Mouse (Mus musculus): Measurements from ENCODE around the gene Dnm1. TPM values are rescaled to one million over a fixed set of nuclear protein-coding genes. Genes with fewer than 3 reads are reported as not detected.
A peak's percentile ranks its signal among the peaks of the same experiment; 100 is the strongest.

Dnm1 gene
- 10.1 and 11.6 TPM in 2 replicates for polyA plus RNA-seq (2014; fragmentation: Nextera tagmentation; extraction: Ambion mirVana)

GRCm38 (mm10) chr2:32353007-32353542, at the start of gene Dnm1:
TSS of gene Dnm1 (minus strand) at chr2:32353338.
- H3K27me3 ChIP-seq (ENCODE audit: control insufficient read depth, insufficient read depth, low read length): peaks cover 21% of the 10 kb centered on the region
- H3K9me3 ChIP-seq (replicated peaks; ENCODE audit: control insufficient read depth, low read length): no peaks in the 10 kb centered on the region
- no peaks in the 10 kb centered on the region for H3K36me3 ChIP-seq (ENCODE audit: control insufficient read depth, insufficient read depth, low read length)
- H3K4me2 ChIP-seq: peak within 1 kb of the TSS; percentile 99
- under 1% methylated on average over 62 of the region's 63 CpGs for WGBS (ENCODE audit: insufficient replicate concordance)
- peak within 1 kb of the TSS; percentile 62 for H3K9ac ChIP-seq (ENCODE audit: low read depth, low read length)
- peak within 1 kb of the TSS; percentile 60 for H3K4me3 ChIP-seq (ENCODE audit: low read depth, low read length)
- peaks cover 24% of the 10 kb centered on the region for H3K4me1 ChIP-seq (ENCODE audit: control insufficient read depth, insufficient read depth, low read length)
- no peak within 1 kb of the TSS for H3K27ac ChIP-seq (ENCODE audit: low read depth, low read length)
- ATAC-seq (replicated peaks; ENCODE audit: insufficient number of reproducible peaks, low FRiP score, low TSS enrichment): 0 out of 2 replicates have a peak, but pooled peaks have one; percentile 51

GRCm38 (mm10) chr2:32396695-32397094, 43.6 kb upstream of the Dnm1 start:
- H3K27me3 ChIP-seq (ENCODE audit: control insufficient read depth, insufficient read depth, low read length): no peaks in the 10 kb centered on the region
- H3K4me2 ChIP-seq: peak overlapping the region; percentile 95
- H3K4me3 ChIP-seq (ENCODE audit: low read depth, low read length): peak overlapping the region; percentile 95
- peak overlapping the region; percentile 89 for H3K27ac ChIP-seq (ENCODE audit: low read depth, low read length)
- peaks cover 15% of the 10 kb centered on the region for H3K4me1 ChIP-seq (ENCODE audit: control insufficient read depth, insufficient read depth, low read length)
- no peaks in the 10 kb centered on the region for H3K9me3 ChIP-seq (replicated peaks; ENCODE audit: control insufficient read depth, low read length)
- peak overlapping the region; percentile 86 for H3K9ac ChIP-seq (ENCODE audit: low read depth, low read length)
- no peak for ATAC-seq (replicated peaks; ENCODE audit: insufficient number of reproducible peaks, low FRiP score, low TSS enrichment)
- 1% methylated on average over 15 of the region's 15 CpGs for WGBS (ENCODE audit: insufficient replicate concordance)
- H3K36me3 ChIP-seq (ENCODE audit: control insufficient read depth, insufficient read depth, low read length): peaks cover 9% of the 10 kb centered on the region

GRCm38 (mm10) chr2:32395946-32396621, 42.9 kb upstream of the Dnm1 start:
- Histone ChIP-seq H3K27me3 (ENCODE audit: control insufficient read depth, insufficient read depth, low read length) (no peaks in the 10 kb centered on the region), H3K4me2 (peak overlapping the region; percentile 95), H3K4me3 (ENCODE audit: low read depth, low read length) (peak overlapping the region; percentile 95), H3K4me1 (ENCODE audit: control insufficient read depth, insufficient read depth, low read length) (peaks cover 15% of the 10 kb centered on the region), H3K27ac (ENCODE audit: low read depth, low read length) (peak overlapping the region; percentile 89), H3K9me3 (replicated peaks; ENCODE audit: control insufficient read depth, low read length) (no peaks in the 10 kb centered on the region), H3K9ac (ENCODE audit: low read depth, low read length) (peak overlapping the region; percentile 86), H3K36me3 (ENCODE audit: control insufficient read depth, insufficient read depth, low read length) (peaks cover 9% of the 10 kb centered on the region)
- under 1% methylated on average over 59 of the region's 59 CpGs for WGBS (ENCODE audit: insufficient replicate concordance)
- peak; percentile 86 for ATAC-seq (replicated peaks; ENCODE audit: insufficient number of reproducible peaks, low FRiP score, low TSS enrichment)

GRCm38 (mm10) chr2:32395484-32395945, 42.4 kb upstream of the Dnm1 start, which contains the start of gene Ptges2:
TSS of gene Ptges2 (plus strand) at chr2:32395896.
- Histone ChIP-seq H3K9ac (ENCODE audit: low read depth, low read length) (peak within 1 kb of the TSS; percentile 86), H3K4me2 (peak within 1 kb of the TSS; percentile 95), H3K27me3 (ENCODE audit: control insufficient read depth, insufficient read depth, low read length) (no peaks in the 10 kb centered on the region), H3K4me1 (ENCODE audit: control insufficient read depth, insufficient read depth, low read length) (peaks cover 15% of the 10 kb centered on the region), H3K36me3 (ENCODE audit: control insufficient read depth, insufficient read depth, low read length) (peaks cover 9% of the 10 kb centered on the region), H3K9me3 (replicated peaks; ENCODE audit: control insufficient read depth, low read length) (no peaks in the 10 kb centered on the region), H3K27ac (ENCODE audit: low read depth, low read length) (peak within 1 kb of the TSS; percentile 89), H3K4me3 (ENCODE audit: low read depth, low read length) (peak within 1 kb of the TSS; percentile 95)
- peak; percentile 87 for ATAC-seq (replicated peaks; ENCODE audit: insufficient number of reproducible peaks, low FRiP score, low TSS enrichment)
- under 1% methylated on average over 31 of the region's 31 CpGs for WGBS (ENCODE audit: insufficient replicate concordance)

- H3K9me3 ChIP-seq (replicated peaks; ENCODE audit: control insufficient read depth, low read length): no peaks in the 10 kb centered on the region
- H3K36me3 ChIP-seq (ENCODE audit: control insufficient read depth, insufficient read depth, low read length): peaks cover 8% of the 10 kb centered on the region
- H3K4me1 ChIP-seq (ENCODE audit: control insufficient read depth, insufficient read depth, low read length): peaks cover 15% of the 10 kb centered on the region
- H3K9ac ChIP-seq (ENCODE audit: low read depth, low read length): peak overlapping the region; percentile 86
- ATAC-seq (replicated peaks; ENCODE audit: insufficient number of reproducible peaks, low FRiP score, low TSS enrichment): no peak
- 4% methylated on average over 8 of the region's 8 CpGs for WGBS (ENCODE audit: insufficient replicate concordance)
- peak overlapping the region; percentile 95 for H3K4me3 ChIP-seq (ENCODE audit: low read depth, low read length)
- H3K27ac ChIP-seq (ENCODE audit: low read depth, low read length): peak overlapping the region; percentile 89
- peak overlapping the region; percentile 95 for H3K4me2 ChIP-seq
- no peaks in the 10 kb centered on the region for H3K27me3 ChIP-seq (ENCODE audit: control insufficient read depth, insufficient read depth, low read length)
Measured at GRCm38 (mm10) chr2:32394973-32395372, 41.8 kb upstream of the Dnm1 start.

- H3K4me2 ChIP-seq: no peak overlapping the region
- no peak overlapping the region for H3K4me3 ChIP-seq (ENCODE audit: low read depth, low read length)
- H3K27me3 ChIP-seq (ENCODE audit: control insufficient read depth, insufficient read depth, low read length): 0 out of 2 replicates have a peak, but pooled peaks cover 2% of the 10 kb centered on the region
- H3K9me3 ChIP-seq (replicated peaks; ENCODE audit: control insufficient read depth, low read length): no peaks in the 10 kb centered on the region
- no peak for ATAC-seq (replicated peaks; ENCODE audit: insufficient number of reproducible peaks, low FRiP score, low TSS enrichment)
- WGBS (ENCODE audit: insufficient replicate concordance): 78% methylated on average over 5 of the region's 5 CpGs
- H3K9ac ChIP-seq (ENCODE audit: low read depth, low read length): no peak overlapping the region
- H3K27ac ChIP-seq (ENCODE audit: low read depth, low read length): no peak overlapping the region
- no peaks in the 10 kb centered on the region for H3K36me3 ChIP-seq (ENCODE audit: control insufficient read depth, insufficient read depth, low read length)
- peaks cover 10% of the 10 kb centered on the region for H3K4me1 ChIP-seq (ENCODE audit: control insufficient read depth, insufficient read depth, low read length)
Measured at GRCm38 (mm10) chr2:32392063-32392462, 38.9 kb upstream of the Dnm1 start.

GRCm38 (mm10) chr2:32390871-32391270, 37.7 kb upstream of the Dnm1 start:
- peaks cover 6% of the 10 kb centered on the region; the same call in 1 of the 2 replicates for H3K4me1 ChIP-seq (ENCODE audit: control insufficient read depth, insufficient read depth, low read length)
- no peak overlapping the region for H3K27ac ChIP-seq (ENCODE audit: low read depth, low read length)
- H3K36me3 ChIP-seq (ENCODE audit: control insufficient read depth, insufficient read depth, low read length): no peaks in the 10 kb centered on the region
- WGBS (ENCODE audit: insufficient replicate concordance): 65% methylated on average over 8 of the region's 8 CpGs
- no peak overlapping the region for H3K4me3 ChIP-seq (ENCODE audit: low read depth, low read length)
- 0 out of 2 replicates have a peak, but pooled peaks cover 3% of the 10 kb centered on the region for H3K27me3 ChIP-seq (ENCODE audit: control insufficient read depth, insufficient read depth, low read length)
- ATAC-seq (replicated peaks; ENCODE audit: insufficient number of reproducible peaks, low FRiP score, low TSS enrichment): no peak
- H3K4me2 ChIP-seq: no peak overlapping the region
- H3K9ac ChIP-seq (ENCODE audit: low read depth, low read length): no peak overlapping the region
- no peaks in the 10 kb centered on the region for H3K9me3 ChIP-seq (replicated peaks; ENCODE audit: control insufficient read depth, low read length)

GRCm38 (mm10) chr2:32389157-32389556, 36.0 kb upstream of the Dnm1 start:
- no peak overlapping the region for H3K4me3 ChIP-seq (ENCODE audit: low read depth, low read length)
- H3K27ac ChIP-seq (ENCODE audit: low read depth, low read length): no peak overlapping the region
- WGBS (ENCODE audit: insufficient replicate concordance): 54% methylated on average over 2 of the region's 2 CpGs
- no peaks in the 10 kb centered on the region for H3K9me3 ChIP-seq (replicated peaks; ENCODE audit: control insufficient read depth, low read length)
- 0 out of 2 replicates have a peak, but pooled peaks cover 5% of the 10 kb centered on the region for H3K27me3 ChIP-seq (ENCODE audit: control insufficient read depth, insufficient read depth, low read length)
- no peak overlapping the region for H3K9ac ChIP-seq (ENCODE audit: low read depth, low read length)
- no peak for ATAC-seq (replicated peaks; ENCODE audit: insufficient number of reproducible peaks, low FRiP score, low TSS enrichment)
- no peaks in the 10 kb centered on the region for H3K36me3 ChIP-seq (ENCODE audit: control insufficient read depth, insufficient read depth, low read length)
- H3K4me1 ChIP-seq (ENCODE audit: control insufficient read depth, insufficient read depth, low read length): 0 out of 2 replicates have a peak, but pooled peaks cover 3% of the 10 kb centered on the region
- H3K4me2 ChIP-seq: no peak overlapping the region

Data from heart, embryonic 11.5 days (tissue).